Mouse (Mus musculus): ENCODE results near the gene Gm11596.
"Not testable (repeated sequence)": the region's sequence is repeated elsewhere in the genome, so short reads cannot be mapped to it uniquely, and the experiment has no call there.

Gm11596 gene

DNA sequence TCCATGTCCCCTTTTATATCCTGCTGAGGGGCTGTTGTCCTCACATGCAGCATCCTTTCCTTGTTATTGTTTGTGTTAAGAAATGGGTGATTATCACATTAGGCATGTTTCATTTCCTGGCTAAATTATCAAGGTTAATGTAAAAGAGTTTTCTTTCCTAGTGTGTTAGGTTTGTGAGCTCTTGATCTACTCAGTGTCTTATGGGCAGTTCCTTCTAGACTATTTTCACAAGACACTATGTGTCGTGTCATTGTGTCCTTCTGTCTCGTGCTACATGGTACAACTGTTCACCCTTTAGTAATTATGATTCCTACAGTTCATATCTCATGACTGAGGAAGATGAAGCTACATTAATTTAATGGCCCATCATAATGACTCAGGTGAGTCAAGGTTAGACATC lies at the start of gene Gm11596:
TSS of gene Gm11596 (minus strand) at position 101 of the 400 bp plus-strand sequence.
- DNase-seq (ENCODE audit: low read depth): no peak

DNA sequence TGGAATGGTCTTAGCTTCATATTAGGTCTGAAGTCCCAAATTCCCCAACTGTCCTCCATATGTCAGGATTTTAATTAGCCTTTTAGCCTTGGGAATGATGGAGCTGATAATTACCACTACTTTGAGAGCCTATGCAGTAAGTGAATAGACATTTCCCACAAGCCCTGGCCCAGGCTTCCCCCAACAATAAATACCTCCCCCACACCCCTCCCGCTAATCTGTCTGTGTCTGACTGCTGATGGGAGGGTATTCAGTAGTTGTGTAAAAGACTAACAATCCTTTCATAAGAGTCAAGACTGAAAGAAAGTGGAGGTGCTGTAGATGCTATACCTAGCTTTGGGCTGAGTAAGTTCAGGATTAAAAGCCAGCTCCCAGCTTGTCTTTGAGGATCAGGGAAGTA lies 48.9 kb upstream of the Gm11596 start:
- DNase-seq (ENCODE audit: low read depth): no peak

DNA sequence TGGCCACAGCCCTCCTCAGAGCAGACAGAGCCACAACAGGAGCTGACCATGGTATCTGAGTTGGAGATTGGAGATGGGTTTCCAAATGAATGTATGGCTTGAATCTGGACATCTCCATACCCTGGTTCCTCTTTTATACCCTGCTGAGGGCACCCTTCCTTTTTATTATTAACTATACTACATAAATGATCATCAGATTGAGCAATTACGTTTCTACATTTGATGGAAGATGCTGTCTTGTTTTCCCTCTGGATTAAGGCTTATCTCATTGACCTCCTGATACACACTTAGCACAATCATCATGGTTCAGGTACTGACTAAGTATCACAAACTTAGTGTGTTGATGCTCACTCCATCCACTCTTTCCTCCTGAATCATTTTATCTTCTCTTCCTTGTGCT lies 44.7 kb upstream of the Gm11596 start, which contains the start of gene 2300003K06Rik:
TSS of gene 2300003K06Rik (minus strand) at position 101 of the 400 bp plus-strand sequence.
- no peak for DNase-seq (ENCODE audit: low read depth)

DNA sequence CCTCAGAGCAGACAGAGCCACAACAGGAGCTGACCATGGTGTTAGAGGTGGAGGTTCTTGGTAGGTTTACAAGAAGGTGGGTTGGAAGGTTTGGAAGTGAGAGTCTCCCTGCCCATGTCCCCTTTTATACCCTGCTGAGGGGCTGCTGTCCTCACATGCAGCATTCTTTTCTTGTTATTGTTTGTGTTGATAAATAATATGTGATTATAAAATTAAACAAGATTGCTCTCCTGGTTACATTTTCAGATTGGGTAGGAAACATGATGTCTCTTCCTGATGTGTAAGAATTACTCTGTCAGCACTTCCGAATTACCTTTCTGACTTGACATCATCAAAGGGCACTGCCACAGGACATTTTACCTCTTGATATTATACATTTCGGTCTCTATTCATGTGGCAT lies 22.3 kb upstream of the Gm11596 start, which contains the start of gene Gm11564:
TSS of gene Gm11564 (minus strand) at position 101 of the 400 bp plus-strand sequence.
- not testable (repeated sequence) for DNase-seq (ENCODE audit: low read depth)

GRCm38 (mm10) chr11:99809792-99810191 lies 16.5 kb upstream of the Gm11596 start, which contains the start of gene Krtap4-13:
TSS of gene Krtap4-13 (minus strand) at chr11:99809892.
- DNase-seq (ENCODE audit: low read depth): not testable (repeated sequence)

DNA sequence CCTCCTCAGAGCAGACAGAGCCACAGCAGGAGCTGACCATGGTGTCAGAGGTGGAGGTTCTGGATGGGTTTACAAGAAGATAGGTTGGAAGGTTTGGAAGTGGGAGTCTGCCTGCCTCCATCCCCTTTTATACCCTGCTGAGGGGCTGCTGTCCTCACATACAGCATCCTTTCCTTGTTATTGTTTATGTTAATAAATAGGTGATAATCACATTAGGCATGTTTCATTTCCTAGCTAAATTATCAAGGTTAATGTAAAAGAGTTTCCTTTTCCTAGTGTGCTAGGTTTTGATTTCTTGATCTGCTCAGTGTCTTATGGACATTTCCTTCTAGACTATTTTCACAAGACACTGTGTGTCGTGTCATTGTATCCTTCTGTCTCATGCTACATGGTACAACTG lies 11.1 kb upstream of the Gm11596 start, which contains the start of gene Gm11554:
TSS of gene Gm11554 (minus strand) at position 101 of the 400 bp plus-strand sequence.
- not testable (repeated sequence) for DNase-seq (ENCODE audit: low read depth)

DNA sequence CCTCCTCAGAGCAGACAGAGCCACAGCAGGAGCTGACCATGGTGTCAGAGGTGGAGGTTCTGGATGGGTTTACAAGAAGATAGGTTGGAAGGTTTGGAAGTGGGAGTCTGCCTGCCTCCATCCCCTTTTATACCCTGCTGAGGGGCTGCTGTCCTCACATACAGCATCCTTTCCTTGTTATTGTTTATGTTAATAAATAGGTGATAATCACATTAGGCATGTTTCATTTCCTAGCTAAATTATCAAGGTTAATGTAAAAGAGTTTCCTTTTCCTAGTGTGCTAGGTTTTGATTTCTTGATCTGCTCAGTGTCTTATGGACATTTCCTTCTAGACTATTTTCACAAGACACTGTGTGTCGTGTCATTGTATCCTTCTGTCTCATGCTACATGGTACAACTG lies 5.6 kb upstream of the Gm11596 start, which contains the start of gene Gm11569:
TSS of gene Gm11569 (minus strand) at position 101 of the 400 bp plus-strand sequence.
- DNase-seq (ENCODE audit: low read depth): not testable (repeated sequence)

GRCm38 (mm10) chr11:99784900-99785299 lies 8.4 kb downstream of the Gm11596 start, which contains the start of gene Krtap4-9:
TSS of gene Krtap4-9 (plus strand) at chr11:99785200.
- DNase-seq (ENCODE audit: low read depth): not testable (repeated sequence)

DNA sequence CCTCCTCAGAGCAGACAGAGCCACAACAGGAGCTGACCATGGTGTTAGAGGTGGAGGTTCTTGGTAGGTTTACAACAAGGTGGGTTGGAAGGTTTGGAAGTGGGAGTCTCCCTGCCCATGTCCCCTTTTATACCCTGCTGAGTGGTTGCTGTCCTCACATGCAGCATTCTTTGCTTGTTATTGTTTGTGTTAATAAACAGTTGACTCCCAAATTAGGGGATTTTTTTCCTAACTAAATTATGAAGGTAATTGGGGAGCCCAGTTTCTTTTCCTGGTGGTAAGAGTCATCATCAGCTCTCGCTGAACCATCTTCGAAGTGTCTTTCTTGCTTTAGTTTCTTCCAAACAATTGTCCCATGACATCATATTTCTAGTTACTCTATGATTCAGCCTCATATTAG lies 12.7 kb downstream of the Gm11596 start, which contains the start of gene Krtap4-8:
TSS of gene Krtap4-8 (minus strand) at position 101 of the 400 bp plus-strand sequence.
- DNase-seq (ENCODE audit: low read depth): no peak

DNA sequence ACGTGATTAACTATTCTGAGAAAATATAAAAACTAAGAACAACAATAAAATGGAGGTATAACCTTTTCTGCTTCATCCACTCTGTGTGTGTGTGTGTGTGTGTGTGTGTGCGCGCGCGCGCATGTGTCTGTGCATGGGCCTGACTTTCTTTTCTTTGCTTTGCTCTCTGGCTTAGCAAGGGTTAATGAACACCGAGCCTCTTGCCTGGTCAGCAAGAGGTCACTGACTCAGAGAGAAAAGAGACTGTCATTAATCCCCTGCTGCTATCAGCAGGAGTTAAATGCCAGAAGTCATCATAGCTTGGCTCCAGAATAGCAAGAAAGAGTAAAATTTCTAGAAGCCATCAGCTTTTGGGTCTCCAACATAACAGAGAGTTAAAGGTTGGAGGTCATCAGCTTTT lies 14.9 kb downstream of the Gm11596 start:
- DNase-seq (ENCODE audit: low read depth): no peak

- DNase-seq (ENCODE audit: low read depth): not testable (repeated sequence)
Observed at GRCm38 (mm10) chr11:99772813-99773212, 20.5 kb downstream of the Gm11596 start, which contains the start of gene Gm11595. TSS of gene Gm11595 (minus strand) at chr11:99772913.

DNA sequence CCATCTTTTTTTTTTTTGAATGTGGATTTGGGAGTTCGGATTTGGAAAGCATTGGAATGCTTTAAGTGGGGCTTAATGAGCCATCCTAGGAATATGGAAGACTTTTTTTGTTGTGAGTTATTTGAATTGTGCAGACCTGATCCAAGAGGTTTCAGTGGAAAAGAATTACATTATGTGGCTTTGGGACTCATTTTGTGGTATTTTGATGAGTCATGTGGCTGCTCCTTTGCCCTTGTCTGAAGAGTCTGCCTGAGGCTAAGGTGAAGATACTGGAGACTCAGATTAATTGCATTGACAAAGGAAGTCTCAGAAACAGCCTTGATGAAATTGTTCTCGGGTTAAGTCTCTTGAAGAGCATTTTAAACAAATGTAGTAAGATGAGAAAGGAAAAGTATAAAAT lies 24.9 kb downstream of the Gm11596 start:
- no peak for DNase-seq (ENCODE audit: low read depth)

GRCm38 (mm10) chr11:99758877-99759276 lies 34.4 kb downstream of the Gm11596 start:
- DNase-seq (ENCODE audit: low read depth): no peak

DNA sequence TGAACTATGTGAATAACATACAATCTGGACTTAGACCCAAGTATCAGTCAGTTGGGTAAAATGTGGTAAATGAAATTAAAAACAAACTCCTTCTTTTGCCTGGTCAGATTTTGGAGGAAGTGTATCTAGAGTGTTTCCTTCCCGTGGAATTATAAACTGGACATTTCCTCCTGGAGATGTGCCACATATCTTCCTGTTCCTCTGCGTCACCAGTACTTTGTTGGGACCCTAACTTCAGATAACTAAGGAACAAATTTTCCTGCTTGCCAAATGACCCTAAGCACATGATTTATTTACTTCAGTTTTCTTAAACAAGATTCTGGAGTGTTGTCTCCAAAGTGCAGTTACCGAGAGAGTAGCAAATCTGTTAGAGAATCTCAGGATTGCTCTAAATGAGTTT lies 49.3 kb downstream of the Gm11596 start:
- DNase-seq (ENCODE audit: low read depth): no peak
